Mouse (Mus musculus): ENCODE measurements around the gene Prr22. TPM values are rescaled to one million over a fixed set of nuclear protein-coding genes. Genes with fewer than 3 reads are reported as not detected.

Prr22 gene
- polyA plus RNA-seq (2016; fragmentation: Nextera tagmentation; extraction: Ambion mirVana): 1.5 and 2.2 TPM in 2 replicates

- Histone ChIP-seq H3K27ac (no peak within 1 kb of the TSS), H3K36me3 (peaks cover 57% of the 10 kb centered on the region), H3K4me3 (no peak within 1 kb of the TSS), H3K27me3 (ENCODE audit: low read depth, poor library complexity, severe bottlenecking) (no peaks in the 10 kb centered on the region), H3K4me1 (peaks cover 16% of the 10 kb centered on the region), H3K9me3 (replicated peaks) (no peaks in the 10 kb centered on the region)
- WGBS: 90% methylated on average over 5 of the region's 5 CpGs
- no peak for DNase-seq (ENCODE audit: low spot score)
Observed at GRCm38 (mm10) chr17:56769950-56770349, at the start of gene Prr22. Gene Prr22 (plus strand): TSS chr17:56770250.

- no peak overlapping the region; the same call in 1 of the 2 replicates for H3K4me3 ChIP-seq
- peaks cover 46% of the 10 kb centered on the region for H3K4me1 ChIP-seq
- H3K36me3 ChIP-seq: peaks cover 63% of the 10 kb centered on the region
- WGBS: 34% methylated on average over 5 of the region's 5 CpGs
- DNase-seq (ENCODE audit: low spot score): peak; percentile 49
- no peaks in the 10 kb centered on the region for H3K9me3 ChIP-seq (replicated peaks)
- H3K27me3 ChIP-seq (ENCODE audit: low read depth, poor library complexity, severe bottlenecking): no peaks in the 10 kb centered on the region
- peak overlapping the region; percentile 53 for H3K27ac ChIP-seq
Observed at GRCm38 (mm10) chr17:56722441-56722840, 47.6 kb upstream of the Prr22 start.

- WGBS: 86% methylated on average over 11 of the region's 11 CpGs
- H3K4me1 ChIP-seq: peaks cover 51% of the 10 kb centered on the region
- H3K27ac ChIP-seq: peak overlapping the region; percentile 53; the same call in 1 of the 2 replicates
- peaks cover 63% of the 10 kb centered on the region for H3K36me3 ChIP-seq
- peaks cover 6% of the 10 kb centered on the region for H3K27me3 ChIP-seq (ENCODE audit: low read depth, poor library complexity, severe bottlenecking)
- H3K4me3 ChIP-seq: no peak overlapping the region
- no peak for DNase-seq (ENCODE audit: low spot score)
- no peaks in the 10 kb centered on the region for H3K9me3 ChIP-seq (replicated peaks)
Observed at GRCm38 (mm10) chr17:56723419-56724161, 46.5 kb upstream of the Prr22 start.

- peaks cover 35% of the 10 kb centered on the region for H3K36me3 ChIP-seq
- peak overlapping the region; percentile 4; the same call in 1 of the 2 replicates for H3K4me3 ChIP-seq
- peak overlapping the region; percentile 56; the same call in 1 of the 2 replicates for H3K27ac ChIP-seq
- no peaks in the 10 kb centered on the region for H3K9me3 ChIP-seq (replicated peaks)
- peaks cover 12% of the 10 kb centered on the region for H3K27me3 ChIP-seq (ENCODE audit: low read depth, poor library complexity, severe bottlenecking)
- DNase-seq (ENCODE audit: low spot score): no peak
- 3% methylated on average over 7 of the region's 7 CpGs for WGBS
- peaks cover 44% of the 10 kb centered on the region for H3K4me1 ChIP-seq
Observed at GRCm38 (mm10) chr17:56727029-56727649, 42.9 kb upstream of the Prr22 start.

- H3K4me3 ChIP-seq: peak overlapping the region; percentile 4; the same call in 1 of the 2 replicates
- H3K4me1 ChIP-seq: peaks cover 39% of the 10 kb centered on the region
- DNase-seq (ENCODE audit: low spot score): peak; percentile 59
- H3K9me3 ChIP-seq (replicated peaks): no peaks in the 10 kb centered on the region
- WGBS: 6% methylated on average over 12 of the region's 12 CpGs
- H3K36me3 ChIP-seq: peaks cover 30% of the 10 kb centered on the region
- H3K27ac ChIP-seq: peak overlapping the region; percentile 56
- H3K27me3 ChIP-seq (ENCODE audit: low read depth, poor library complexity, severe bottlenecking): peaks cover 12% of the 10 kb centered on the region
Observed at GRCm38 (mm10) chr17:56727659-56728058, 42.4 kb upstream of the Prr22 start.

GRCm38 (mm10) chr17:56728117-56728516, 41.9 kb upstream of the Prr22 start:
- Histone ChIP-seq H3K4me3 (0 out of 2 replicates have a peak overlapping the region, but pooled peaks have one; percentile 4), H3K9me3 (replicated peaks) (no peaks in the 10 kb centered on the region), H3K27me3 (ENCODE audit: low read depth, poor library complexity, severe bottlenecking) (peaks cover 12% of the 10 kb centered on the region), H3K36me3 (peaks cover 25% of the 10 kb centered on the region), H3K27ac (peak overlapping the region; percentile 47; the same call in 1 of the 2 replicates), H3K4me1 (peaks cover 36% of the 10 kb centered on the region)
- 22% methylated on average over 12 of the region's 12 CpGs for WGBS
- no peak for DNase-seq (ENCODE audit: low spot score)

GRCm38 (mm10) chr17:56729151-56729550, 40.9 kb upstream of the Prr22 start:
- H3K4me3 ChIP-seq: no peak overlapping the region
- DNase-seq (ENCODE audit: low spot score): no peak
- peaks cover 40% of the 10 kb centered on the region for H3K4me1 ChIP-seq
- H3K27me3 ChIP-seq (ENCODE audit: low read depth, poor library complexity, severe bottlenecking): peaks cover 14% of the 10 kb centered on the region
- no peak overlapping the region for H3K27ac ChIP-seq
- H3K9me3 ChIP-seq (replicated peaks): no peaks in the 10 kb centered on the region
- WGBS: 68% methylated on average over 6 of the region's 6 CpGs
- H3K36me3 ChIP-seq: peaks cover 15% of the 10 kb centered on the region

GRCm38 (mm10) chr17:56729656-56730055, 40.4 kb upstream of the Prr22 start:
- Histone ChIP-seq H3K36me3 (peaks cover 10% of the 10 kb centered on the region; the same call in 1 of the 2 replicates), H3K27ac (peak overlapping the region; percentile 63; the same call in 1 of the 2 replicates), H3K9me3 (replicated peaks) (no peaks in the 10 kb centered on the region), H3K27me3 (ENCODE audit: low read depth, poor library complexity, severe bottlenecking) (peaks cover 17% of the 10 kb centered on the region), H3K4me1 (peaks cover 40% of the 10 kb centered on the region), H3K4me3 (no peak overlapping the region)
- DNase-seq (ENCODE audit: low spot score): no peak
- WGBS: 65% methylated on average over 2 of the region's 2 CpGs

GRCm38 (mm10) chr17:56736534-56736933, 33.5 kb upstream of the Prr22 start:
- no peaks in the 10 kb centered on the region for H3K9me3 ChIP-seq (replicated peaks)
- H3K27ac ChIP-seq: no peak overlapping the region
- no peak for DNase-seq (ENCODE audit: low spot score)
- no peaks in the 10 kb centered on the region for H3K36me3 ChIP-seq
- H3K27me3 ChIP-seq (ENCODE audit: low read depth, poor library complexity, severe bottlenecking): peaks cover 12% of the 10 kb centered on the region; the same call in 1 of the 2 replicates
- no peak overlapping the region for H3K4me3 ChIP-seq
- 42% methylated on average over 8 of the region's 8 CpGs for WGBS
- H3K4me1 ChIP-seq: peaks cover 6% of the 10 kb centered on the region; the same call in 1 of the 2 replicates

GRCm38 (mm10) chr17:56738221-56738620, 31.8 kb upstream of the Prr22 start:
- H3K4me1 ChIP-seq: peaks cover 3% of the 10 kb centered on the region; the same call in 1 of the 2 replicates
- H3K27me3 ChIP-seq (ENCODE audit: low read depth, poor library complexity, severe bottlenecking): peaks cover 12% of the 10 kb centered on the region; the same call in 1 of the 2 replicates
- no peak for DNase-seq (ENCODE audit: low spot score)
- H3K4me3 ChIP-seq: no peak overlapping the region
- H3K27ac ChIP-seq: no peak overlapping the region
- WGBS: 84% methylated on average over 10 of the region's 10 CpGs
- H3K36me3 ChIP-seq: no peaks in the 10 kb centered on the region
- H3K9me3 ChIP-seq (replicated peaks): no peaks in the 10 kb centered on the region

- WGBS: 85% methylated on average over 17 of the region's 17 CpGs
- DNase-seq (ENCODE audit: low spot score): no peak
- Histone ChIP-seq H3K4me3 (no peak overlapping the region), H3K36me3 (no peaks in the 10 kb centered on the region), H3K27me3 (ENCODE audit: low read depth, poor library complexity, severe bottlenecking) (peaks cover 7% of the 10 kb centered on the region; the same call in 1 of the 2 replicates), H3K27ac (no peak overlapping the region), H3K4me1 (no peaks in the 10 kb centered on the region), H3K9me3 (replicated peaks) (no peaks in the 10 kb centered on the region)
Observed at GRCm38 (mm10) chr17:56740118-56740787, 29.8 kb upstream of the Prr22 start.

GRCm38 (mm10) chr17:56740788-56741160, 29.3 kb upstream of the Prr22 start:
- no peak overlapping the region for H3K4me3 ChIP-seq
- peaks cover 7% of the 10 kb centered on the region; the same call in 1 of the 2 replicates for H3K27me3 ChIP-seq (ENCODE audit: low read depth, poor library complexity, severe bottlenecking)
- no peaks in the 10 kb centered on the region for H3K9me3 ChIP-seq (replicated peaks)
- no peaks in the 10 kb centered on the region for H3K4me1 ChIP-seq
- 74% methylated on average over 17 of the region's 17 CpGs for WGBS
- no peaks in the 10 kb centered on the region for H3K36me3 ChIP-seq
- DNase-seq (ENCODE audit: low spot score): no peak
- no peak overlapping the region for H3K27ac ChIP-seq
